Mouse (Mus musculus) liver, embryonic 14.5 days (tissue): Measurements from ENCODE around the gene Ltc4s.

Experiments used
- CTCF ChIP-seq: IDR thresholded peaks from 2 replicates; pipeline ENCODE4 v1.5.1; 2016; ENCODE audit warnings: antibody characterized with exemption, low read depth, control low read depth
- EP300 ChIP-seq: IDR thresholded peaks from 2 replicates; pipeline ENCODE4 v1.6.1; 2016; ENCODE audit warnings: antibody characterized with exemption, low read depth

DNA sequence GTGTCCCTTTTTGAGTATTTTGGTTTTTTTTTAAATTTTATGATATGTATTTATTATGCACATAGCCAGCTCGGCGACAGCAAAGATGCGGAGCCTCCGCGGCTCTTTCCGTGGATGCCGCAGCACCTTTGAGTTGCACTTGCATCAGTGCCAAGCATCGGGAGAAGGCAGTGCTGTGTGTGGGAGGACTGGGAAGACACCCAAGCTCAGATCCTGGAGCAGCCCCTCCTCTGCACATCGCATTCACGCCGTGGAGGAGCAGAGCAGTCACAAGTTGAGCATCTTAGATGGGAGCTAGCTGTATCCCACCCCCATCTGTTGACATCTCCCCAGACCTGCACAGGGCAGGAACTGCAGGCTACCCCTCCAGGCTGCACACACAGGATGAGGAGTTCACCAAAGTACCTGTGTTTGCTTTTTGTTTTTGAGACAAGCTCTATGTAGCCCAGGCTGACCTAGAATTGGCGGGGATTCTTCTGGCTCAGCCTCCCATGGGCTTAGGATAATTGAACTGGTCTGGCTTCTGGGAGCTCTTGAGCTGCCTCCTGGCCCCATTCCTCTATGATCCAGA is 15.7 kb upstream of the Ltc4s start:
- no peak for TF ChIP-seq CTCF
- TF ChIP-seq EP300, result no peak
